Comparison of ENCODE assay signal across 25 mouse cellular contexts in the genomic region with DNA sequence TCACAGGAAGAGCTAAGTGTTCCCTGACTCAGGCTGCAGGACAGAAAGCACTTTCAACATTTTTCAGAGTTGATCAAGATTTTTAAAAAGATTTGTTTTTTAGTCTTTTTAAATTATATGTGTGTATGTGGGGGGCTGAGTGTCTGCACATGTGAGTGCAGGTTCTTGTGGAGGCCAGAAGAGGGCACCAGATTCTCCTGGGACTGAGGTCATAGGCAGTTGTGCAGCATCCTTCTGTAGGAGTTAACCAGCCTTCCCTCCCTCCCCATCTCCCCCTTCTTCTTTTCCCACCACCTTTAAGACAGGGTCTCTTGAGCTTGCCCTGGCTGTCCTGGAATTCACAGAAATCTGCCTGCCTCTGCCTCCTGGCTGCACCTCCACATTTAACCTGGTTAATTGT. TPM values are rescaled to one million over a fixed set of nuclear protein-coding genes. Genes with fewer than 3 reads are reported as not detected.
DNase-seq lines count a peak whose midpoint lies in the region; TF ChIP-seq lines count a peak whose summit lies in the region.
"Had no signal": no experiment of that assay in that cellular context is flagged by ENCODE, and none has a peak within 500 bp of the region (broad histone marks: within the 10 kb centered on the region; RNA-seq: fewer than 3 reads in every experiment).

No protein-coding gene starts in this region.

- H3K4me2 ChIP-seq in CH12.LX (ENCODE audit: insufficient read depth, low read depth, poor library complexity, severe bottlenecking), result no peak overlapping the region
- H3K4me2 ChIP-seq: forebrain, embryonic 13.5 days; hindbrain, embryonic 13.5 days; kidney, embryonic 15.5 days; limb, embryonic 12.5 days; liver, embryonic 11.5 days; lung, embryonic 15.5 days; midbrain, embryonic 11.5 days had no signal

- no peak for TF ChIP-seq EP300 in CH12.LX (IDR thresholded peaks at IDR 0.05; ENCODE audit: low read length)

- in situ Hi-C loops in CH12.LX (cut with MboI; ENCODE audit: low pct_ligation_motif_present, low pct_unique_long_range_greater_than_20kb, low sequenced_read_pairs), result no loop called here

- no peak overlapping the region for H3K4me3 ChIP-seq in layer of hippocampus, adult 2 months
- H3K4me3 ChIP-seq in CH12.LX (replicated peaks in 1 of 3; ENCODE audit: low read depth in 2 of 3, low read length in 2 of 3, poor library complexity in 1 of 3) (no peak overlapping the region), E14TG2a.4 (replicated peaks; ENCODE audit: low read length) (no peak overlapping the region)
- H3K4me3 ChIP-seq: forebrain, embryonic 13.5 days; hindbrain, embryonic 13.5 days; kidney, embryonic 15.5 days; left cerebral cortex, adult 2 months; limb, embryonic 12.5 days; lung, embryonic 15.5 days had no signal

- peaks cover 8% of the 10 kb centered on the region for H3K27me3 ChIP-seq in CH12.LX (replicated peaks)
- peaks cover 12% of the 10 kb centered on the region for H3K27me3 ChIP-seq in E14TG2a.4 (ENCODE audit: insufficient read depth, low read length)
- H3K27me3 ChIP-seq: forebrain, embryonic 13.5 days; hindbrain, embryonic 13.5 days; kidney, embryonic 15.5 days; limb, embryonic 12.5 days; lung, embryonic 15.5 days had no signal

- dilution Hi-C loops in CH12.LX (cut with MboI; ENCODE audit: extremely low pct_ligation_motif_present, extremely low pct_unique_long_range_greater_than_20kb, low sequenced_read_pairs), result no loop called here

- H3K79me2 ChIP-seq in CH12.LX (replicated peaks; ENCODE audit: control insufficient read depth, extremely low read depth, insufficient read depth, poor library complexity, severe bottlenecking), result no peaks in the 10 kb centered on the region

- TF ChIP-seq CTCF in layer of hippocampus, adult 2 months (conservative IDR thresholded peaks at IDR 0.05), result peak; percentile 30
- no peak; a peak in 1 of 4 replicates for TF ChIP-seq CTCF in CH12.LX (conservative IDR thresholded peaks at IDR 0.05 in 1 of 2, IDR thresholded peaks at IDR 0.05 in 1 of 2; ENCODE audit: low read depth in 2 of 2, low read length in 2 of 2)
- peak; percentile 24 for TF ChIP-seq CTCF in E14TG2a.4 (conservative IDR thresholded peaks at IDR 0.05; ENCODE audit: low read length)

- H3K36me3 ChIP-seq in CH12.LX (replicated peaks in 1 of 2; ENCODE audit: control insufficient read depth in 1 of 2, insufficient read depth in 1 of 2, low read length in 1 of 2) (no peaks in the 10 kb centered on the region), E14TG2a.4 (ENCODE audit: insufficient read depth, low read length) (no peaks in the 10 kb centered on the region)
- H3K36me3 ChIP-seq: hindbrain, embryonic 13.5 days; kidney, embryonic 15.5 days; limb, embryonic 12.5 days; lung, embryonic 15.5 days had no signal

- DNase-seq in layer of hippocampus, adult 2 months (ENCODE audit: low spot score in 2 of 2), result no peak
- no peak for DNase-seq in layer of hippocampus, adult 11-12 months (ENCODE audit: low spot score)
- DNase-seq in CH12.LX (ENCODE audit: extremely low read depth) (no peak), ZHBTc4 (ENCODE audit: low read depth, low spot score) (peak; percentile 54)
- no peak for DNase-seq in left cerebral cortex, adult 18-20 months (ENCODE audit: low spot score in 2 of 2)
- DNase-seq: adrenal gland, adult 8-10 months; B cell, adult 2 months; cerebellum, adult 11 months; cerebellum, adult 9-10 months; cerebellum, postnatal 36 days; gastrocnemius, postnatal 10 days; heart, postnatal 36 days; kidney, adult 11 months; right cerebral cortex, postnatal 25 days; thymus, adult 2 months; thymus, postnatal 4 days had no signal

- no peak overlapping the region for H3K27ac ChIP-seq in layer of hippocampus, adult 2 months
- H3K27ac ChIP-seq in CH12.LX (ENCODE audit: insufficient read depth, low read depth), result no peak overlapping the region
- H3K27ac ChIP-seq: forebrain, embryonic 13.5 days; hindbrain, embryonic 13.5 days; kidney, embryonic 15.5 days; left cerebral cortex, adult 2 months; limb, embryonic 12.5 days; lung, embryonic 15.5 days had no signal

- H3K9me3 ChIP-seq in CH12.LX (replicated peaks; ENCODE audit: low read length), result peaks cover 7% of the 10 kb centered on the region
- H3K9me3 ChIP-seq in E14TG2a.4 (ENCODE audit: low read length), result peaks cover 8% of the 10 kb centered on the region
- H3K9me3 ChIP-seq: hindbrain, embryonic 13.5 days; kidney, embryonic 15.5 days; lung, embryonic 15.5 days had no signal

- H3K4me1 ChIP-seq in CH12.LX (ENCODE audit: control insufficient read depth in 1 of 2, insufficient read depth in 2 of 2) (no peaks in the 10 kb centered on the region), E14TG2a.4 (replicated peaks; ENCODE audit: low read depth, low read length) (peaks cover 30% of the 10 kb centered on the region)
- H3K4me1 ChIP-seq: forebrain, embryonic 13.5 days; hindbrain, embryonic 13.5 days; kidney, embryonic 15.5 days; lung, embryonic 15.5 days had no signal

- no peak overlapping the region for H3K9ac ChIP-seq in CH12.LX (ENCODE audit: insufficient read depth, low read depth)
- H3K9ac ChIP-seq: forebrain, embryonic 13.5 days; hindbrain, embryonic 13.5 days; kidney, embryonic 15.5 days; limb, embryonic 12.5 days; lung, embryonic 15.5 days had no signal

- TF ChIP-seq RAD21 in CH12.LX (IDR thresholded peaks at IDR 0.05; ENCODE audit: low read depth, low read length), result no peak

- no peak for TF ChIP-seq POLR2A in CH12.LX (IDR thresholded peaks at IDR 0.05; ENCODE audit: low read depth, low read length)

TF ChIP-seq in CH12.LX, 34 proteins besides CTCF, POLR2A, EP300 and RAD21:
- TF ChIP-seq CHD2 (IDR thresholded peaks at IDR 0.05; ENCODE audit: low read length) (no peak), TCF12 (IDR thresholded peaks at IDR 0.05; ENCODE audit: low read depth, low read length) (no peak), JUND (conservative IDR thresholded peaks at IDR 0.05; ENCODE audit: low read depth, low read length) (no peak), SMC3 (IDR thresholded peaks at IDR 0.05; ENCODE audit: low read depth, low read length) (0 out of 2 replicates have a peak, but pooled peaks have one; percentile 16)

RNA-seq across cellular contexts. Expression of a gene that starts 58.9 kb away (rescaled TPM):
- 10 to 100 TPM; 12.2 to 13.1 TPM for total RNA-seq in layer of hippocampus, adult 2 months (2021)
- total RNA-seq in CH12.LX (2012; rRNA removed) (0.98 and 1.1 TPM in 2 replicates), CH12.LX (2014; rRNA removed) (0.22 and 0.51 TPM in 2 replicates)
- polyA plus RNA-seq in CH12.LX (2012; ENCODE audit: insufficient read length, low read depth), result 0.31 and 0.33 TPM in 2 replicates
- 10 to 100 TPM; 30.3 to 30.4 TPM for total RNA-seq in left cerebral cortex, adult 18-20 months (2021)

Comparison
In these comparisons a context has a peak if more than half of its experiments do, and no peak if none do; other contexts are left out.
1. CTCF ChIP-seq: peak in layer of hippocampus, adult 2 months (single experiment) and E14TG2a.4 (single experiment); none in CH12.LX (0 of 2).
2. RNA of a gene that starts 58.9 kb away (total RNA-seq): 30.3 to 30.4 TPM in left cerebral cortex, adult 18-20 months and 12.2 to 13.1 TPM in layer of hippocampus, adult 2 months; 0.22 to 1.1 TPM in CH12.LX; every median in the first group is over 4 times any median in the second.